Mouse (Mus musculus) large intestine, adult 2 months (tissue): ENCODE measurements around the gene Slc17a5. TPM values are rescaled to one million over a fixed set of nuclear protein-coding genes. Genes with fewer than 3 reads are reported as not detected.

ENCODE experiments used
- DNase-seq: peaks from one replicate; pipeline ENCODE4 v3.0.0-alpha.2; 2012; ENCODE audit warnings: low read depth, low spot score
- WGBS: fragments of 180-500 bp; shearing (Covaris S2); methylation state at CpG from one replicate; pipeline ENCODE4 v1.1.7; 2018; 5-methylcytosine and 5-hydroxymethylcytosine counted together
- polyA plus RNA-seq: library from polyadenylated mRNA; depleted of rRNA; stranded (reverse); fragments of >200 nt; gene quantifications from 2 replicates; pipeline ENCODE4 v1.2.3, GENCODE M21; 2012

The Slc17a5 gene
- polyA plus RNA-seq, 1 experiment = 8.3 TPM

- WGBS = 97% methylated on average over 9 of the region's 9 CpGs
- DNase-seq = no peak
These were observed 17.9 kb downstream of the Slc17a5 start for GRCm38 (mm10) chr9:78569934-78570333.

- no peak for DNase-seq
- 81% methylated on average over 4 of the region's 4 CpGs for WGBS
These were observed 28.4 kb downstream of the Slc17a5 start for GRCm38 (mm10) chr9:78559479-78559878.

DNA sequence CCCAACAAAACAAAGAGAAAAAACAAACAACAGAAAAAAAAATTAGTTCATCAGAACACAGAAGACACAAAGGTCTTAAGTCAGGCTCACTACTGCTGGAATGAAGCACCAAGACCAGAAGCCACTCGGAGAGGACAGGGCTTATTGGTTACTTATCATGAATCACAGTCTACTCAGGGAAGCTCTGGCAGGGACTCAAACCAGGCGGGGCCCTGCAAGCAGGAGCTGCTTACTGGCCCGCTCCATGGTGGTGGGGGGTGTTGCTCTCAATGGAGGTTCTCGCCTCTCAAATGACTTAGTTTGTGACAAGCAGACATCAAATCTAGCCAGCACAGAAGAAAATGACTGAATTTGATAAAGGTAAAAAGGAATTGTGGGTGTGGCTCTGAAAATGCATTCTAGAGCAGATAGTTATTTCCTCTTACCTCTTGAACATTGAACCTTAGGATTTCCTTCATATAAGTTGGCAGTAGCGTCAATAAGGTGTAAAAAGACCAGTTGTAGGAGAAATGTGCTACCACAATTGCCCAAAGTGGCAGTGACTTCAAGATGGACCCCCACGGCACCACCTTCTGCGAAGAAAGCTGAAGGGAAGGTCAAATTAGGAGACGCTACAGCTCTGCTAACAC lies 29.1 kb downstream of the Slc17a5 start:
- peak; percentile 42 for DNase-seq
- 47% methylated on average over 8 of the region's 8 CpGs for WGBS

DNA sequence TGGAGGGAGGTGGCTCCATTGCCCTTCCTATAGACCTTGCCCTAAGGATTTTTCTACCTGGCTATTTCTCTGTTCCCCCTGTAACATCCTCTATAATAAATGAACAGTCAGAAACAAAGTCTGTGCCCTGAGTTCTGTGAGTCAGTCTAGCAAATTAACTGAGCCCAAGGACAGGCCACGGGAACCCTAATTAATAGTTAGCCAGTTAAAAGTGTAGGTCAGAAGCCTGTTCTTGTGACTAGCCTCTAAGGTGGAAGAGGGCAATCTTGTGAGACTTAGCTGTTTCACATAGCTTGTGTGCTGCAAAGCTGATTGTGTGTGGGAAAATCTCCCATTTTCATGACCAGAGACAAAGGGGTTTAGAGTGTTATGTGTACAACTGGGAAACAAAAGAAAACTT lies 30.8 kb downstream of the Slc17a5 start:
- 90% methylated on average over 1 of the region's 1 CpGs for WGBS
- no peak for DNase-seq

GRCm38 (mm10) chr9:78552984-78553383 lies 34.9 kb downstream of the Slc17a5 start:
- 29% methylated on average over 12 of the region's 12 CpGs for WGBS
- DNase-seq = no peak

DNA sequence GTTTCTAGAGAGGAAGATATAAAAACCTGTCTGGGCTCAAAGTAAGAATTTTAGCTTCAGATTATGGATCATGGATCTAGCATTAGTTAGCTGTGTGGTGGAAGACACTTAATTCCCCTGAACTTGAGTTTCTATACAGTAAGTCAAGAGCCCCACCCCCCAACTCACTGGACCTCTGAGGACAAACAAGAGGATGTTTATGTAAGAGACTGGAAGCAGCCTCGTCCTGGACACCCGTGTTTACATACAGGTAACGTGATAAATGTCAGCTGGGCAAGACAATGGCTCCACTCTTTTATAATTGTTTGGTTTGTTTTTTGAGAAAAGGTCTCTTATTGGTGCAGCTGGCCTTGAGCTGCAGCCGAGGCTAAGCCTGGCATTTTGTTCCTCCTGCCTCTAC lies 36.1 kb downstream of the Slc17a5 start:
- DNase-seq = no peak
- WGBS = 29% methylated on average over 4 of the region's 4 CpGs

GRCm38 (mm10) chr9:78547742-78548141 lies 40.1 kb downstream of the Slc17a5 start:
- 93% methylated on average over 12 of the region's 12 CpGs for WGBS

DNA sequence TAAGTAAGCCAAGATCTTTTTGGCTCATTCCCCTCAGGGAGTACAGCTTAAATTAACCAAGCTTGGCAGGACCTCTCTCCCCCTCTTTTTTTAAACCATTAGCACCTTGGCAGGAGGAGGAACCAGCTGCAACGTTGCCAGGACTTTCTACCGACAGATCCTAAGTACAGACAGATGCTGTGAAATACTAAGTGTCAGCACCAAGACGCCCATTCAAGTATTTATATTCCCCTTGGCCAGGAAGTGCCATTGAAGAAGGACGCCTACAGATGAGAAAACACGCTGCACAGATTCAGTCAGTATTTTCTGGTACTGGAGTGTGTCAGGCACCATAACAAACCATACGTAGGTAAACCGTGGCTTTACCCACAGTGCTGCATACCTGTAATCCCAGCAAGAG lies 40.9 kb downstream of the Slc17a5 start:
- no peak for DNase-seq
- 77% methylated on average over 7 of the region's 7 CpGs for WGBS

More at GRCm38 (mm10) chr9:78547742-78548141, 40.1 kb downstream of the Slc17a5 start:
- no peak for DNase-seq

GRCm38 (mm10) chr9:78541758-78542157 lies 46.1 kb downstream of the Slc17a5 start:
- no peak for DNase-seq
- 92% methylated on average over 14 of the region's 14 CpGs for WGBS

GRCm38 (mm10) chr9:78538421-78538820 lies 49.4 kb downstream of the Slc17a5 start:
- 71% methylated on average over 6 of the region's 6 CpGs for WGBS
- DNase-seq = no peak

- 84% methylated on average over 9 of the region's 9 CpGs for WGBS
- no peak for DNase-seq
These were observed 50.5 kb downstream of the Slc17a5 start for GRCm38 (mm10) chr9:78537154-78537873.

DNA sequence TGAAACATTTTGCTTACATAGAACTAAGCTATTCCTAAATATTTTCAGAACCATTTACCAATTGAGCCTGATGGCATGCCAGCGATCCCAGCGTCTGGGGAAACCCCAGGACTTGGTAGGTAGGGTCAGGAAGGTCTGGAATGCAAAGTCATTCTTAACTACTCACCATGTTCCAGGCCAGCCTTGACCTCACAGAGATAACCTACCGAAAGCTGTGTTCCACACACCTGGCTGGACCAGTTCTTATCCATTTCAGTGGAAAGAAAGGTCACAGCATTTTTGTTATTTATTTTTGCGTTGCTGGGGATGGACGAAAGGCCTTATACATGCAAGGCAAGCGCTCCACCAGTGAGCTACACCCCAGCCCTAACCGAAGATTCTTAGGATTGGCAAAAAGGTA lies 53.2 kb downstream of the Slc17a5 start:
- 89% methylated on average over 7 of the region's 7 CpGs for WGBS
- no peak for DNase-seq

GRCm38 (mm10) chr9:78533296-78533935 lies 54.4 kb downstream of the Slc17a5 start:
- 26% methylated on average over 18 of the region's 18 CpGs for WGBS
- DNase-seq = no peak

DNA sequence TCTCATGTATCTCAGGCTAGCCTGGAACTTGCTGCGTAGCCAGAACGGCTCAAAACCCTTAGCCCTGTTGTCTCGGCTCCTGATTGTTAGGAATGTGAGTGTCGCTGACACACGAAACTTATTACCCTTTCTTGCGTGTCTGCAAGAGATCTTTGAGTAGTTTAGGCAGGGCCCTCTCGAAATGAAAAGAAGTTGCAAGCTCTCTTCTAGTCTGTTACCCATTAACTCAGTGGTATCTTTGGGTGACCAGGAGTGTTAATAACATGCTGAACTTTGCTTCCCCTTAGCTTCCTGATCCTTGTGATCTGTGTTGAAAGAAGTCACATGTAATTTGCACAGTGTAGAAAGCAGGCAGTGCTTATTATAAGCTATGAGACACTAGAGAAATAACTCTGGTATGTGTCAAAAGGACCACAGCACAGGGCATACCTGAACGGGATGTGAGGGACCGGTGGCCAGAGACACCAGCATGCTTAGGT lies 55.5 kb downstream of the Slc17a5 start:
- DNase-seq = no peak
- 32% methylated on average over 9 of the region's 9 CpGs for WGBS

GRCm38 (mm10) chr9:78531816-78532215 lies 56.0 kb downstream of the Slc17a5 start:
- WGBS = 10% methylated on average over 5 of the region's 5 CpGs
- no peak for DNase-seq

- DNase-seq = no peak
- WGBS = under 1% methylated on average over 16 of the region's 16 CpGs
These were observed 60.0 kb downstream of the Slc17a5 start for GRCm38 (mm10) chr9:78527767-78528381.

DNA sequence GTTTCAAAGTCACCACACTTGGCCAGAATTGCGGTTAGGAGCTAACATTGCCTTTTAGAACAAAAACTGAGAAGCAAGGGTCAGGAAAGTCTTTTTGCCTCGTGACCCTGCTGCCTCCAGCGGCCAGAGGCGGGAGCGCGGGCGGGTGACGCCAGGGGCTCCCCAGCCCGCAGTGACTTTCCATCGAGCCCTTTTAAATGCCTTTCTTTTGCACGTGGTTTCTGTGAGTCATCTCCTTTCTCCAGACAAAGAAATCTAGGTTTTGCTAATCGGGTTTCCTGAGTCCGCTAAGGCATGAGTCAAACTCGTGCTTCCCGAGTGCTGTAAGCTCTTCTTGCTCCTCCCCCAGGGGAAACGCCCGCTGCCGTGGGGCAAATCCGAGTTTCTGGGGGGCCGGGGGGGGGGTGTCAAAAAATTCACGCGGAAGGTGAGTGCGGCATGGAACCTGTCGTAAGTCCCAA lies 60.5 kb downstream of the Slc17a5 start:
- no peak for DNase-seq
- under 1% methylated on average over 24 of the region's 24 CpGs for WGBS

- WGBS = 64% methylated on average over 2 of the region's 2 CpGs
- DNase-seq = no peak
These were observed 61.6 kb downstream of the Slc17a5 start for GRCm38 (mm10) chr9:78526206-78526605.

- 91% methylated on average over 17 of the region's 17 CpGs for WGBS
- no peak for DNase-seq
These were observed 62.2 kb downstream of the Slc17a5 start for GRCm38 (mm10) chr9:78525451-78526135.

DNA sequence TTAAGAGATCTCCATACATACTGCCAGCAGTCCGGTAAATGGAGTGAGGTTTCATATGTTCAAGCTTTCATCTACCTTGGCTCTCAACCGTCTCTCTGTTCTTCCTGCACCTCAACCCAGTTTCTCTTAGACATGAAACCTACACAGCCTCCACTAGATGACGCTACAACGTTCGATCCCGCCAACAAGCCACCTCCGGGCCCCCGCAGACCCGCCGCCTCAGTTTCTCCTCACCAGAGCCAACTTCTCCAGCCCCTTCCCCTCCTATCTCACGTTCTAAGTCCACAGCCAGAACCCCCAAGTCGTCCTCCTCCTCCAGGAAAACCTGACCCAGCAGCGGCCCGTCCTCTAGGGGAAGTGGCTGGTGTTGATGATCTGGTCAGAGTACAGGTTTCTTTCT lies 66.2 kb downstream of the Slc17a5 start:
- WGBS = 23% methylated on average over 14 of the region's 14 CpGs
- DNase-seq = no peak
